Mouse (Mus musculus) monocyte, adult 5-6 weeks (primary cell): ENCODE data around the gene Thap2. TPM values are rescaled to one million over a fixed set of nuclear protein-coding genes. Genes with fewer than 3 reads are reported as not detected.

Source experiments
- total RNA-seq: library from RNA; stranded (forward); fragments of 200-1000, 200-491, 200-594 nt; gene quantifications from 3 replicates; pipeline ENCODE4 v1.2.3, GENCODE M21; 2017

The Thap2 gene
- total RNA-seq, 1 experiment from 2014 or later: 16.1 TPM

Other genes with a start within 250 kb of the Thap2 start
- gene Tph2, start 199.4 kb downstream of the Thap2 start, total RNA-seq: not detected in 3 replicates
- gene Tbc1d15, start 133.0 kb downstream of the Thap2 start, total RNA-seq: 47.9 to 73.7 TPM (median 65.3 TPM) in 3 replicates
- gene Rab21, start 68.8 kb downstream of the Thap2 start, total RNA-seq: 49.5 to 62.4 TPM (median 51.1 TPM) in 3 replicates
- 21.0 to 32.8 TPM (median 30.4 TPM) in 3 replicates for gene Tmem19, start 21.9 kb downstream of the Thap2 start, total RNA-seq
- gene Zfc3h1, start 516 bp upstream of the Thap2 start, total RNA-seq: 56.5 to 123 TPM (median 62.7 TPM) in 3 replicates
- not detected in 3 replicates for gene A930009A15Rik, start 185.5 kb upstream of the Thap2 start, total RNA-seq
- 0.21 TPM in 1 of 3 replicates, not detected in the others for gene Lgr5, start 203.3 kb upstream of the Thap2 start, total RNA-seq